Mouse (Mus musculus): ENCODE data around the gene Kmt2e. TPM values are rescaled to one million over a fixed set of nuclear protein-coding genes. Genes with fewer than 3 reads are reported as not detected.
A peak's percentile ranks its signal among the peaks of the same experiment; 100 is the strongest.

Gene Kmt2e
- polyA plus RNA-seq, 1 experiment from 2014 or later = 109 TPM

DNA sequence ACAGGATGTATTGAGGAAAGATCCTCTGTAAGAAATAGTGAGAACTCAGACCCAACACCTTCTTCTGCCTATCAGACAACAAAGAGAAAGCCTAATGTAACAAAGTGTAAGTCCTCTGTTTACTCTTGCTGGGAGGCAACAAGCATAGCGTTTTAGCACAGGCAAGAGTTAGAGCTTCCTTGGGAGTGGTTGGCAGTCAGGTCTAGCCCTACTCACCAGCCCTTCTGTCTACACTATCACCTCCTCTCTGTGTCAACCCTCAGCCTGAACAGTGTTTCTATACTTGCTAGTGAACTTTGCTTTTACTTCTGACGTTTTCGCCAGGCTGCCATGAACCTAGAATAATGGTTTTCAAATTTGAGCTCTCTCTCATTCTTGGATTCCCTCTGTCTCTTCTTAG lies 38.5 kb upstream of the Kmt2e start:
- no peak overlapping the region for H3K4me2 ChIP-seq
- no peak overlapping the region for H3K27ac ChIP-seq
- H3K9me3 ChIP-seq = no peaks in the 10 kb centered on the region
- H3K9ac ChIP-seq (replicated peaks) = no peak overlapping the region
- peaks cover 16% of the 10 kb centered on the region for H3K36me3 ChIP-seq
- no peaks in the 10 kb centered on the region for H3K27me3 ChIP-seq
- WGBS = 78% methylated on average over 3 of the region's 3 CpGs
- H3K4me3 ChIP-seq (replicated peaks) = no peak overlapping the region
- no peaks in the 10 kb centered on the region for H3K4me1 ChIP-seq (replicated peaks)
- ATAC-seq (ENCODE audit: insufficient number of reproducible peaks, insufficient read depth, low FRiP score, low TSS enrichment, low read depth) = no peak

DNA sequence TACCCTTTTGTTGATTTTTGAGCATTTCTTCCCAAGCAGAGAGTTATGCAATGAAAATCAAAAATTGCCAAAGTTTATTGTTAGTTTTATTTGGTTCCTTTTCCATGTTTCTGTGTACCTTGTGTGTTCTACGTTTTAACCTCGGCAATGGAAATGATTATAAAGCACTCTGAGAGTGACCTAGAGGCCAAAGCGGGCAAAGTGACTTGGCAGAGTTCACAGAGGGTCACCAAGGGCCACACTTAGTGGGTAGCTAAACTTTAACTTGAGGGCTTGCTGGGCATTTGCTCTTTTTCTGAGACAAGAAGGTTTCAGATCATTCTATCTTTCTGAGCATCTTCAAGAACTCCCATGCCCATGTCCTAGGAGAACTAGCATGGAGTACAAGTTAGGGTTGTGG lies 37.5 kb upstream of the Kmt2e start:
- WGBS = 93% methylated on average over 3 of the region's 3 CpGs
- no peaks in the 10 kb centered on the region for H3K27me3 ChIP-seq

DNA sequence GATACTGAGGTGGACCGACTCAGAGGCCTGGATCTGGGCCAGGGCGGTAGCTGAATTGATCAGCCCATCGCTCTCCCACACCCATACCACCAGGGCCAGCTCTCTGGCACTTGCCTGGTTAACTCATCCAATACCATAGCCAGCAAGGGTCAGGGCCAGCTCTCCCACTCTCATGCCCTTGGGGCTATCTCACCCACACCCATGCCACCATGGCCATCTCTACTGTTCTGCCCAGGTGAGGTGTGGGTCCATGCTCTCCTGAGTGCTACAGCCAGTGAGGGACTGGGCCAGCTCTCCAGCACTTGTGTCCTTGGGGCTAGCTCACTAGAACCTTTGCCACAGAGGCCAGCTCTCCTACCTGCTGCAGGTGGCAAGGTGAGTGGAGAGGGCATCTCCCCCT lies 34.1 kb upstream of the Kmt2e start:
- WGBS = 97% methylated on average over 3 of the region's 3 CpGs
- Histone ChIP-seq H3K27ac (no peak overlapping the region), H3K4me3 (replicated peaks) (no peak overlapping the region), H3K4me1 (replicated peaks) (no peaks in the 10 kb centered on the region), H3K9ac (replicated peaks) (no peak overlapping the region), H3K4me2 (no peak overlapping the region), H3K9me3 (no peaks in the 10 kb centered on the region), H3K27me3 (no peaks in the 10 kb centered on the region), H3K36me3 (peaks cover 33% of the 10 kb centered on the region)
- peak; percentile 20; the same call in 1 of the 2 replicates for ATAC-seq (ENCODE audit: insufficient number of reproducible peaks, insufficient read depth, low FRiP score, low TSS enrichment, low read depth)

More for the DNA sequence above, 37.5 kb upstream of the Kmt2e start:
- H3K9ac ChIP-seq (replicated peaks) = no peak overlapping the region
- no peak overlapping the region for H3K4me3 ChIP-seq (replicated peaks)
- no peak overlapping the region for H3K4me2 ChIP-seq
- H3K4me1 ChIP-seq (replicated peaks) = no peaks in the 10 kb centered on the region
- no peak overlapping the region for H3K27ac ChIP-seq
- ATAC-seq (ENCODE audit: insufficient number of reproducible peaks, insufficient read depth, low FRiP score, low TSS enrichment, low read depth) = no peak
- H3K36me3 ChIP-seq = peaks cover 27% of the 10 kb centered on the region
- H3K9me3 ChIP-seq = no peaks in the 10 kb centered on the region

DNA sequence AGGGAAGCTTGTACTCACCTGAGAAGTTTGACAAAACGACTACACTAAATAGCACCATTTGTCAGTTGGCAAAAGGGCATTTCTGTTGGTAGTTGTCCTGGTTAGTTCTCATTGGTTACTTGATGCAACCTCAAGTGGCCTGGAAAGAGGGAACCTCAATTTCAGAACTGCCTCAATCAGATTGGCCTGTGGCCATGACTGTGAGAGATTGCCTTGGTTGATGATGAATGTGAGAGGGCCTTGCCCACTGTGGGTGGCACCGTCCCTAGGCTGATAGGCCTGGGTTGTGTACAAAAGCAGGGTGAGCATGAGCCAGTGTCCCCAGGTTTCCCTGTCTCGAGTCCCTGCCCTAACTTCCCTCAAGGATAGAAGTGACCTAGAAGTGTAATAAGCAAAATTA lies 33.4 kb upstream of the Kmt2e start:
- Histone ChIP-seq H3K27me3 (no peaks in the 10 kb centered on the region), H3K4me2 (no peak overlapping the region), H3K36me3 (peaks cover 39% of the 10 kb centered on the region), H3K4me1 (replicated peaks) (no peaks in the 10 kb centered on the region), H3K27ac (no peak overlapping the region), H3K9me3 (no peaks in the 10 kb centered on the region), H3K9ac (replicated peaks) (no peak overlapping the region), H3K4me3 (replicated peaks) (no peak overlapping the region)
- WGBS = 91% methylated on average over 3 of the region's 3 CpGs
- ATAC-seq (ENCODE audit: insufficient number of reproducible peaks, insufficient read depth, low FRiP score, low TSS enrichment, low read depth) = no peak

DNA sequence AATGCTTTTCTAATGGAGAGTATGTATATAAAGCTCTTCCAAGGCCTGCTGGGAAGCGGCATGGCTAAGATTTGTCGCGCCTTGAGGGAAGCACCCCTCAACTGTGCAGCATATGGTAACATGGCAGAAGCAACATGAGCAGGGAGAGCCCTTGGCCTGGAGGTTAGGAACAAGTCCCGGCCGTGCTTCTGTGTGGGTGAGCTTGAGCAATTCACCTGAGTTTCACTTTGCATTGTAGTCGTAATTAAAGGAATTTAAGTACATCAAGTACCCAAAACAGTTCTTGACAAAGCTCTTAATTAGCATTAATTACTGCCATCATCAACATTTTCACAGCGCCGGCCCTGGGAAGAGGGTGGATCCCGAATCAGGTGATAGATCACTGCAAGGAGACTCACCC lies 32.9 kb upstream of the Kmt2e start:
- H3K4me2 ChIP-seq = no peak overlapping the region
- no peak overlapping the region for H3K9ac ChIP-seq (replicated peaks)
- H3K36me3 ChIP-seq = peaks cover 43% of the 10 kb centered on the region
- no peak overlapping the region for H3K27ac ChIP-seq
- 86% methylated on average over 9 of the region's 9 CpGs for WGBS
- no peak overlapping the region for H3K4me3 ChIP-seq (replicated peaks)
- H3K27me3 ChIP-seq = no peaks in the 10 kb centered on the region
- H3K4me1 ChIP-seq (replicated peaks) = no peaks in the 10 kb centered on the region
- no peaks in the 10 kb centered on the region for H3K9me3 ChIP-seq
- ATAC-seq (ENCODE audit: insufficient number of reproducible peaks, insufficient read depth, low FRiP score, low TSS enrichment, low read depth) = no peak

DNA sequence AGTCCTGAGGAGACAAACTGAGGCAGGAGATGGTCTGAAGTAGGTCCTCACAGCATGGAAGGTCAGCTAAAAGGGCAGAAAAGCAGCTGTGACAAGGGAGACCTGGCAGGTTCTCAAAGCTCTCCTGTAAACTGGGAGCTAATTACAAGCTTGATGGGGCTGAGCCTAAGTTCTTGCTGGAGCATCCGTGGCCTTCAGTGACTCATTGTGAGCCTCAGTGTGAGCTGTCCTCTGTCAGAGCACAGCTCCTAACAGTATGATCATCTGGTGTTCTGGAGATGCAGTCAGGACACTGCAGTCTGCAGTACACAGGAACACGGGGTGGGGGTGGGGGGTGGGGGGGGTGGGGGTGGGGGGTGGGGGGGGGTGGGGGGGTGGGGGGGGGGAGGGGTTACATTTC lies 32.2 kb upstream of the Kmt2e start:
- Histone ChIP-seq H3K4me3 (replicated peaks) (no peak overlapping the region), H3K9ac (replicated peaks) (no peak overlapping the region), H3K27me3 (no peaks in the 10 kb centered on the region), H3K36me3 (peaks cover 43% of the 10 kb centered on the region), H3K4me2 (no peak overlapping the region), H3K4me1 (replicated peaks) (no peaks in the 10 kb centered on the region), H3K9me3 (no peaks in the 10 kb centered on the region), H3K27ac (no peak overlapping the region)
- WGBS = 45% methylated on average over 1 of the region's 2 CpGs
- ATAC-seq (ENCODE audit: insufficient number of reproducible peaks, insufficient read depth, low FRiP score, low TSS enrichment, low read depth) = no peak

DNA sequence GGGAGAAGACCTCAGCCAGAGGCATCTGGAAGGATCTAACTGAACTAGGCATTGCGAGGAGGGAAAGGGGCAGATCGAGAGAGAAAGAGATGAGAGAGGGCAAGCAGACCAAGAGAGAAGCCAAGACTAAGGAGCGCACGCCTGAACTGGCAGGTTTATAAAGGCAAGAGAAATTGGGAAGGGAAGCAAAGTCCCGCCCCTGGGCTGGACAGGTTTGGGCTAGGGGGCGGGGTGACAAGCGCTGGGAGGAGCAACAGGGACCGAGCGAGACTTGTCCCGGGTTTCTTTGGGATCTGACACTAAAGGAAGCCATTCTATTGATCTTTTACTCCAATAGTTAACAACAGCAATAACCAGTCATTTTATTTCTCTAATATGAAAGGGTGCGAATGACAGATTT lies 31.1 kb upstream of the Kmt2e start:
- Histone ChIP-seq H3K4me2 (no peak overlapping the region), H3K4me1 (replicated peaks) (no peaks in the 10 kb centered on the region), H3K4me3 (replicated peaks) (no peak overlapping the region), H3K27ac (no peak overlapping the region), H3K9ac (replicated peaks) (no peak overlapping the region), H3K27me3 (no peaks in the 10 kb centered on the region), H3K9me3 (no peaks in the 10 kb centered on the region), H3K36me3 (peaks cover 42% of the 10 kb centered on the region)
- 68% methylated on average over 11 of the region's 11 CpGs for whole genome bisulfite sequencing
- ATAC-seq (ENCODE audit: insufficient number of reproducible peaks, insufficient read depth, low FRiP score, low TSS enrichment, low read depth) = no peak

DNA sequence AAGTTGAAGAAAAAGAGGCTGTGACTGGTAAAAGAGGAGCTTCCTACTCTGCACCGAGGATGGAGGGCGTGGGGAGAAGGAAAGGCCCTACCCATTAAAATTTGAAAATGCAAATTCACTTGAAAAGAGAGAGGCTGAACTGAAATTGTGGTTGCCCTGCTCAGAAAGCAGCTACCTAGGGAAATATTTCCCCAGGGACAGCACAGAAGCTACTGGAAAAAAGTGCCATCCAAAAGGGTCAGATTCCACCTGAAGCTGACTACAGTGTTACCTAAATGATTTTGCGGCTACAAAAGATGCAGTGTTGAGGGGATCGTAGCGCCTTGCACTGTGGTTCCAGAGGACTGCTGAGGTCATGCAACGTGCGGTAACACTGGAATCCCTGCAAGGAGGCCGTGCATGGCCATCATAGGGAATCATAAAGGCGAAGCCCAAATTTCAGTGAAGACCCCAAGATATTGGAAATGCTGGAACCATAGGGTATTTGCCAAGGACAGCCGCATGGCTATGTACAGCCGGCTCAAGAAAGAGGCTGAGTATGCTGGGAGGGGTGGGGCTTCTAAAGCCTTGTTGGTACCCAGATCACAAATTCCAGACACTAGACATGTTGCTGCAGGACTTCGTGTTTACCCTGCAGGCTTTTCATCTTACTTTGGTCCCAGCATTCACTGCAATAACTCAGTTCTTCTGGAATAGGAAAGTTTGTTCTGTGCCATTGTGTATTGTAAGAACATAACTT lies 28.4 kb upstream of the Kmt2e start:
- no peak for ATAC-seq (ENCODE audit: insufficient number of reproducible peaks, insufficient read depth, low FRiP score, low TSS enrichment, low read depth)
- Histone ChIP-seq H3K9ac (replicated peaks) (no peak overlapping the region), H3K27ac (no peak overlapping the region), H3K4me2 (no peak overlapping the region), H3K9me3 (no peaks in the 10 kb centered on the region), H3K4me3 (replicated peaks) (no peak overlapping the region), H3K36me3 (peaks cover 52% of the 10 kb centered on the region), H3K4me1 (replicated peaks) (no peaks in the 10 kb centered on the region; the same call in 1 of the 2 replicates), H3K27me3 (no peaks in the 10 kb centered on the region)
- WGBS = 93% methylated on average over 12 of the region's 12 CpGs

DNA sequence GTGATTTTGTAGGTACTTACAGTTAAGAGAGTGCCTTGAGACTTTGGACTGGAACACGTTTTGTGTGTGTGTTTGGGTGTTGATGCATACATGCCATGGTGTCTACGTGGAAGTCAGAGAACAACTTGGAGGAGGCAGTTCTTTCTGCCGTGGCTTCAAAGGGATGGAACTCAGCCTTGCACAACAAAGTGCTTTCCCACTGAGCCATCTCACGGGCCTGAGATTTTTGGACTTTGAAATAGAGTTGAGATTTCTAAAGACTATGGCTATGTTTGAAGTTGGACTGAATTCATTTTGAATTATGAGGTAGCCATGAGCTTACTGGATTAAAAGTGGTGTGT lies 27.9 kb upstream of the Kmt2e start:
- Histone ChIP-seq H3K27ac (no peak overlapping the region), H3K4me2 (no peak overlapping the region), H3K9ac (replicated peaks) (no peak overlapping the region), H3K4me3 (replicated peaks) (no peak overlapping the region), H3K4me1 (replicated peaks) (peaks cover under 1% of the 10 kb centered on the region; the same call in 1 of the 2 replicates), H3K36me3 (peaks cover 52% of the 10 kb centered on the region), H3K9me3 (no peaks in the 10 kb centered on the region), H3K27me3 (no peaks in the 10 kb centered on the region)
- ATAC-seq (ENCODE audit: insufficient number of reproducible peaks, insufficient read depth, low FRiP score, low TSS enrichment, low read depth) = no peak
- 86% methylated on average over 4 of the region's 4 CpGs for WGBS

DNA sequence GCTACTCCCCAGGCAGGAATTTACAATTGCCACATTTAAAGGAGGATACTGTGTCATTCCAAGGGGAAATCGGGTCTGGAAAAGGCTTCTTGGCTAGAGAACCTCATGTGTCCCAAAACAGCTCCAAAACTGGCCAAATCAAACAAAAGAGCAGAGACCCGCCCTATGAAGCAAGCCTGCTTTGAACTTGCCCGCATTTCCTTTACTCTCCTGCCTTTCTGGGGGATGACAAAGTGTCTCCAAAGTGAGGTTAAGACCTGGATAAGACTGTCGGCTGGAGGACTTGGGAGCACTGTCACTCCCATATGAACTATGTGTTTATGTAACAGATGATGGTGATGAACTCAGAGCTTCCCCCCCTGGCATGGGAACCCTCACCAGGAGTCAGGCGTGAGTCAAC lies 26.1 kb upstream of the Kmt2e start:
- H3K27ac ChIP-seq = no peak overlapping the region
- no peak overlapping the region for H3K4me3 ChIP-seq (replicated peaks)
- 67% methylated on average over 5 of the region's 5 CpGs for WGBS
- H3K4me1 ChIP-seq (replicated peaks) = peaks cover 18% of the 10 kb centered on the region
- no peaks in the 10 kb centered on the region for H3K27me3 ChIP-seq
- H3K36me3 ChIP-seq = peaks cover 57% of the 10 kb centered on the region; the same call in 1 of the 2 replicates
- no peaks in the 10 kb centered on the region for H3K9me3 ChIP-seq
- H3K4me2 ChIP-seq = no peak overlapping the region
- no peak for ATAC-seq (ENCODE audit: insufficient number of reproducible peaks, insufficient read depth, low FRiP score, low TSS enrichment, low read depth)
- no peak overlapping the region for H3K9ac ChIP-seq (replicated peaks)

DNA sequence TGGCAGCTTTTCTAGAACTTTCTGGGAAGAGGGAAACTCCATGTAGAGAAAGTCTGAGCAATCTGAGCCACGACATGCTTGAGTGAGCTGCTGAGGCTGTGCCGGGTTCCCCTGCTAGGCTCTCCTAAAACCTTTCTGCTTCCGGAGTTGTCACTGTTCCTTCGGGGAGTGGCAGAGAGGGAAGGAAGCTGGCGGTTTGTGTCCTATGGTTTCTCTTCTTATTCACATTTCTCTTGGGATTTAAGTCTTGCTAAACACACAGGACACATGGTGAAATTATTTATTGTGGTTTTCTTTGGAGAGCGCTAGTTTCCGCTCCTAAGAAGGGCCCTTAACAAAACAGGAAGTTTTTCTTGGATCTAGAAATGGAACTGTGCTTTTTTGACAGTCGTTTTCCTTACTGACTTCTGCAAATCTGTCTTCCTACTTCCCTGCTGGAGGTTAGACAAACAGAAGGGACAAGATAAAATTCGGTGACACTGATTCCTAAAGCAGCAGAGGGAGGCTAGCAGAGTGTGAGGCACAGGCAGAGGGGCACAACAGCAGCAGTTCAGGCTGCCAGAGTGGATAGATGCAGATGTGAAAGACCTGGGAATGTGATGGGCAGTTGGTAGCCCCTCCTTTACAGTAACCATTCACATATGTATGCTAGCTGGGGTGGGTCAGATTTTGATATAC lies 24.1 kb upstream of the Kmt2e start:
- WGBS = 82% methylated on average over 9 of the region's 9 CpGs
- ATAC-seq (ENCODE audit: insufficient number of reproducible peaks, insufficient read depth, low FRiP score, low TSS enrichment, low read depth) = no peak
- Histone ChIP-seq H3K4me1 (replicated peaks) (peaks cover 39% of the 10 kb centered on the region), H3K4me3 (replicated peaks) (no peak overlapping the region), H3K9ac (replicated peaks) (no peak overlapping the region), H3K27ac (no peak overlapping the region), H3K36me3 (peaks cover 53% of the 10 kb centered on the region; the same call in 1 of the 2 replicates), H3K9me3 (no peaks in the 10 kb centered on the region), H3K4me2 (no peak overlapping the region), H3K27me3 (no peaks in the 10 kb centered on the region)

DNA sequence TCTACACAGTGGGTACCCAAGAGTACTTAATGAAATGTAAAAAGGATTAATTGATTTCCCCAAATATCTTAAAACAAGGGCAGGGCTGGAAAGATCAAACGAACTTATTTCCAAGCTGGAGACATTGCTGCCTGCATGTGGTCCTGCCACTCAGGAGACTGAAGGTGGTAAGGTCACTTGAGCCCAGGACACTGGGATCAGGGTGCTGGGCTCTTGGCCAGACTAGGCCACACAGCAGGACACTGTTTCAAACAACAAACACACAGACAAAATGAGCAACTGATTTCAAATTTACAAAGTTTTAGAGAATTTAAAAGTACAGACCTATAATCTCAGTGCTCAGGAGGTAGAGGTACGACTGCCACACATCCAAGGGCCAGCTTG lies 23.5 kb upstream of the Kmt2e start:
- Histone ChIP-seq H3K36me3 (peaks cover 49% of the 10 kb centered on the region; the same call in 1 of the 2 replicates), H3K9ac (replicated peaks) (no peak overlapping the region), H3K27ac (no peak overlapping the region), H3K4me2 (no peak overlapping the region), H3K9me3 (no peaks in the 10 kb centered on the region), H3K27me3 (no peaks in the 10 kb centered on the region), H3K4me1 (replicated peaks) (peaks cover 44% of the 10 kb centered on the region), H3K4me3 (replicated peaks) (no peak overlapping the region)
- ATAC-seq (ENCODE audit: insufficient number of reproducible peaks, insufficient read depth, low FRiP score, low TSS enrichment, low read depth) = no peak
- 76% methylated on average over 2 of the region's 2 CpGs for WGBS

Measured in limb, embryonic 12.5 days (tissue).